Mouse (Mus musculus) heart, adult 2 months (tissue): Measurements from ENCODE around the gene Coq8a.

ENCODE experiments used
- EP300 ChIP-seq: fragments of 200-500 bp; IDR thresholded peaks from 2 replicates; pipeline ENCODE4 v1.6.1; 2011; ENCODE audit warnings: low read depth, low read length, control low read depth; ENCODE audit not compliant: insufficient read depth
- POLR2A ChIP-seq: fragments of 200-500 bp; IDR thresholded peaks from 2 replicates; pipeline ENCODE4 v1.6.1; 2011; ENCODE audit warnings: mild to moderate bottlenecking, low read depth, low read length, control low read depth; ENCODE audit not compliant: insufficient read depth

GRCm38 (mm10) chr1:180220791-180221542 is 21.6 kb upstream of the Coq8a start:
- no peak for TF ChIP-seq EP300
- no peak for TF ChIP-seq POLR2A
